Mouse (Mus musculus) E14TG2a.4 (cell line): Measurements from ENCODE around the gene Gstp1.

ENCODE experiments used
- CTCF ChIP-seq: conservative IDR thresholded peaks from 2 replicates; pipeline ENCODE4 v1.5.1; 2014; ENCODE audit warnings: low read length
- NANOG ChIP-seq: IDR thresholded peaks from 2 replicates; pipeline ENCODE4 v1.6.1; 2014; ENCODE audit warnings: borderline replicate concordance, low read length, mixed read lengths
- POU5F1 ChIP-seq: IDR thresholded peaks from 2 replicates; pipeline ENCODE4 v1.6.1; 2014; ENCODE audit warnings: low read length, borderline replicate concordance

DNA sequence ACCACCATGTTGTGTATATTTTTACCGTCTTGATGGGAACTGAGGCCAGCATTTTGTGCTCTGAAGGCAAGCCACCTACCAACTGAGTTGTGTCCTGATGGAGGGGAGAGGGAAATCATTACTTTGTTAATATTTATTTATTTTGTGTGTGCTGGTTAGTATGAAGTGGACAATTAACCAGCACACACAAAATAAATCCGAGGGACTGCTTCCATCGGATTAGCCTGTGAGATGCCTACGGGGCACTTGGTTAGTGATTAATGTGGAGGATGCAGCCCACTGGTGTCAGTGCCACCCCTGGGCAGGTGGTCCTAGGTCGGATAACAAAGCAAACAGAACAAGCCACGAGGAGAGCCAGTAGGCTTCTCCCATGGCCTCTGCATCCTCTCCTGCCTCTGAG lies 42.9 kb downstream of the Gstp1 start:
- no peak for TF ChIP-seq CTCF
- no peak for TF ChIP-seq NANOG
- TF ChIP-seq POU5F1 = no peak
